Mouse (Mus musculus) bone marrow, adult 2 months (tissue): ENCODE data around the gene Dpy30. TPM values are rescaled to one million over a fixed set of nuclear protein-coding genes. Genes with fewer than 3 reads are reported as not detected.
A peak's percentile ranks its signal among the peaks of the same experiment; 100 is the strongest.

Source experiments
- H3K27ac ChIP-seq: fragments of 200-500 bp; 2 replicates; pipeline ENCODE4 v1.5.1; 2012; ENCODE audit warnings: low read depth, mild to moderate bottlenecking, control low read depth, inconsistent platforms, low read length; ENCODE audit not compliant: control insufficient read depth, poor library complexity, insufficient read depth
- H3K4me1 ChIP-seq: fragments of 200-500 bp; 2 replicates; pipeline ENCODE4 v1.6.1; 2011; ENCODE audit warnings: low read length; ENCODE audit not compliant: control insufficient read depth, insufficient read depth
- H3K4me3 ChIP-seq: fragments of 200-500 bp; replicated peaks from 2 replicates; pipeline ENCODE3; 2011; ENCODE audit warnings: mild to moderate bottlenecking, low read depth, low read length, control low read depth; ENCODE audit not compliant: control insufficient read depth
- CTCF ChIP-seq: fragments of 200-500 bp; IDR thresholded peaks from 2 replicates; pipeline ENCODE4 v1.5.1; 2011; ENCODE audit warnings: low read length, control low read depth; ENCODE audit not compliant: control insufficient read depth, insufficient read depth
- POLR2A ChIP-seq: fragments of 200-500 bp; IDR thresholded peaks from 2 replicates; pipeline ENCODE4 v1.6.1; 2011; ENCODE audit warnings: low read depth, mild to moderate bottlenecking, control low read depth, low read length, borderline replicate concordance; ENCODE audit not compliant: control insufficient read depth
- WGBS: fragments of 180-500 bp; shearing (Covaris S2); methylation state at CpG from one replicate; pipeline ENCODE4 v1.1.7; 2018; 5-methylcytosine and 5-hydroxymethylcytosine counted together
- polyA plus RNA-seq: library from polyadenylated mRNA; stranded (reverse); fragments of >200 nt; gene quantifications from 2 replicates; pipeline ENCODE4 v1.2.4, GENCODE M21; 2011; ENCODE audit warnings: low replicate concordance; ENCODE audit not compliant: missing spikeins, insufficient read depth, insufficient read length

The Dpy30 gene
- polyA plus RNA-seq, 1 experiment, result 78.1 TPM

- Histone ChIP-seq H3K4me3 (no peak overlapping the region), H3K27ac (peak overlapping the region; percentile 63), H3K4me1 (peaks cover 1% of the 10 kb centered on the region)
- TF ChIP-seq CTCF, result no peak
- TF ChIP-seq POLR2A, result no peak
- 56% methylated on average over 3 of the region's 3 CpGs for WGBS
Measured at GRCm38 (mm10) chr17:74271541-74272268, 52.0 kb downstream of the Dpy30 start.

- no peak overlapping the region for H3K4me3 ChIP-seq
- 37% methylated on average over 2 of the region's 2 CpGs for WGBS
- H3K27ac ChIP-seq, result no peak overlapping the region
- TF ChIP-seq CTCF (no peak), POLR2A (no peak)
- H3K4me1 ChIP-seq, result peaks cover 1% of the 10 kb centered on the region
Measured at GRCm38 (mm10) chr17:74270205-74270604, 53.5 kb downstream of the Dpy30 start.

GRCm38 (mm10) chr17:74267415-74268180 is 56.1 kb downstream of the Dpy30 start:
- Histone ChIP-seq H3K27ac (peak overlapping the region; percentile 74), H3K4me1 (peaks cover 1% of the 10 kb centered on the region), H3K4me3 (no peak overlapping the region)
- no peak for TF ChIP-seq POLR2A
- TF ChIP-seq CTCF, result no peak
- 70% methylated on average over 11 of the region's 11 CpGs for WGBS

- TF ChIP-seq POLR2A, result no peak
- TF ChIP-seq CTCF, result no peak
- Histone ChIP-seq H3K4me3 (no peak overlapping the region), H3K4me1 (peaks cover 3% of the 10 kb centered on the region), H3K27ac (no peak overlapping the region)
- WGBS, result 45% methylated on average over 1 of the region's 1 CpGs
Measured at GRCm38 (mm10) chr17:74265636-74266035, 58.1 kb downstream of the Dpy30 start.

- Histone ChIP-seq H3K27ac (peak overlapping the region; percentile 29; the same call in 1 of the 2 replicates), H3K4me1 (peaks cover 3% of the 10 kb centered on the region), H3K4me3 (no peak overlapping the region)
- no peak for TF ChIP-seq CTCF
- TF ChIP-seq POLR2A, result no peak
- WGBS, result 24% methylated on average over 5 of the region's 5 CpGs
Measured at GRCm38 (mm10) chr17:74265156-74265505, 58.6 kb downstream of the Dpy30 start.

GRCm38 (mm10) chr17:74264333-74265155 is 59.2 kb downstream of the Dpy30 start:
- 64% methylated on average over 3 of the region's 3 CpGs for WGBS
- Histone ChIP-seq H3K4me1 (peaks cover 3% of the 10 kb centered on the region), H3K4me3 (no peak overlapping the region), H3K27ac (peak overlapping the region; percentile 29; the same call in 1 of the 2 replicates)
- TF ChIP-seq CTCF, result no peak
- TF ChIP-seq POLR2A, result no peak

GRCm38 (mm10) chr17:74262415-74262814 is 61.3 kb downstream of the Dpy30 start:
- 82% methylated on average over 3 of the region's 3 CpGs for WGBS
- Histone ChIP-seq H3K4me3 (no peak overlapping the region), H3K27ac (no peak overlapping the region), H3K4me1 (peaks cover 3% of the 10 kb centered on the region)
- no peak for TF ChIP-seq CTCF
- no peak for TF ChIP-seq POLR2A

Other genes with a start within 250 kb of the Dpy30 start
- 65.0 and 101 TPM in 2 replicates for gene Memo1, start 28.4 kb downstream of the Dpy30 start, polyA plus RNA-seq
- gene Spast, start 15.0 kb upstream of the Dpy30 start, polyA plus RNA-seq, result 9.6 and 9.7 TPM in 2 replicates
- 8.9 and 10.5 TPM in 2 replicates for gene Slc30a6, start 71.7 kb upstream of the Dpy30 start, polyA plus RNA-seq
- 0.95 and 4.1 TPM in 2 replicates for gene Nlrc4, start 135.2 kb upstream of the Dpy30 start, polyA plus RNA-seq
- 36.2 and 37.1 TPM in 2 replicates for gene Yipf4, start 165.5 kb upstream of the Dpy30 start, polyA plus RNA-seq
- 25.1 and 35.7 TPM in 2 replicates for gene Birc6, start 204.4 kb upstream of the Dpy30 start, polyA plus RNA-seq